Mouse (Mus musculus) left cerebral cortex, postnatal 25 days (tissue): Measurements from ENCODE around the gene Dnttip2. TPM values are rescaled to one million over a fixed set of nuclear protein-coding genes. Genes with fewer than 3 reads are reported as not detected.
"Not testable (repeated sequence)": the region's sequence is repeated elsewhere in the genome, so short reads cannot be mapped to it uniquely, and the experiment has no call there.

ENCODE experiments used
- DNase-seq, 2 experiments: peaks; one replicate each; pipeline ENCODE4 v3.0.0; 2022; ENCODE audit warnings: low spot score in 2 of 2, mixed read lengths in 1 of 2
- intact Hi-C: fragments of 180-260 bp; cut with DNase I; formaldehyde crosslinking; loops from one replicate; pipeline ENCODE4 v1.15.1; 2025
- total RNA-seq, 2 experiments: library from RNA; stranded (reverse); gene quantifications; 2 replicates each; pipeline ENCODE4 v1.2.3; 2021

Gene Dnttip2
- total RNA-seq = 10 to 100 TPM; 27.1 to 30.3 TPM

DNA sequence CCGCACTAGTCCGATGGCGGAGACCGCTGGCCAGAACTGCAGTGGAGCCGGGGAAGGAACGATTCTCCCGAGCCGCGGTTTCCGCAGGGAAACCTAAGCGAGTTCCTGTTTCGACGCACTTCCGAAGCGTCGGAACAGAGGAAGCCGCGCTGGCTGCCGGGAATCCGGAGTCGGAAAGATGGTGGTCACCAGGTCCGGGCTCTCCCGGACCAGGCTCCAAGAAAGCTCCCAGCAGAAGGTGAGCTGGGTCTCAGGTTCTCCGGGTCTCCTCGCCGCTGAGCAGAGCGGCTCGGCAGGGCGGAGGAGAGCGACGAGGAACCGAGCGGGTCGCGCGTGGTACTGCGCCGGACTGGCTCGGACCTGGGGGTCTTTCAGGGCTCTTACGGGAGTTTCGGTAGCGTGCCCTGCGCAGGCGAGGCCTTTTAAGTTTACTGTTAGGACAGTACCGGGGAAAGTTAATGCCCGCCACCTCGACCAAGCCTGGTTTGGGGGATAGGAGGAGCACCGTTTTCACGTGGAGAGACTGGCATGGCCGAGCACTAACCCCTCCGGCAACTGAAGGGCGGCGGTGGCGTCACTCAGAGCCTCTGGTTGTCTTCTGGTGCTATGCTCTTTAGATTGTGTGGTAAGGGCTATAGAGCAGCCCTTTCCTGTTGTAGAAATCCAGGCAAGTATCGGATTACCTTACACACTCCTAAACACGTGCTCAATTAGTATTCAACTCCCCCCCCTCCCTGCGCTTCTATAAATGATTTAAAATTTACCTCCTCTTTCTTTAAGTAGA, at the start of gene Dnttip2:
TSS of gene Dnttip2 (plus strand) at position 148 of the 784 bp plus-strand sequence.
- DNase-seq = peak; percentile 90 to 94
- intact Hi-C loops = loop anchor here (2.0 to 10.0 kb wide), 3 partner anchors 18 to 390 kb away; partner anchors contain the start of gene Gclm

DNA sequence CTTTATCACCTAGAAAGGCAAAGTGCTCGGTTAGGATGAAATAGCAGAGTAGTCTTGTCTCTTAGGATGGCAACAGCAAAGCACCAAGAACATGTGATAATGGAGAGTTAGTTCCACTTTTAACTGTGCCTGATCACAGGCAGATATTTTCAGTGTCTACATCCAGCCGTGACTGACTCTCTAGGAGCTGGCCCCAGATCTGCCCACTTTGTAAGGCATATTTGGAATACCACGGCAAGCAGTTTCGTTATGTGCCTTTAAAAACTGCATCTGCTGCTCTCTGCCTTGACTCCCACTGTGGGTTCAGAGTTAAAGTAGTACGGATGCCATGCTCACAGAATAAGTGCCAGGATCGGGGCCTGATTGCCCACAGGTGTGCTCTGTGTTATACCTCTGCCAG, 47.2 kb upstream of the Dnttip2 start:
- intact Hi-C loops = loop anchor here (2.0 kb wide), 1 partner anchor 14 kb away; no protein-coding TSS in a partner anchor
- not testable (repeated sequence) for DNase-seq

DNA sequence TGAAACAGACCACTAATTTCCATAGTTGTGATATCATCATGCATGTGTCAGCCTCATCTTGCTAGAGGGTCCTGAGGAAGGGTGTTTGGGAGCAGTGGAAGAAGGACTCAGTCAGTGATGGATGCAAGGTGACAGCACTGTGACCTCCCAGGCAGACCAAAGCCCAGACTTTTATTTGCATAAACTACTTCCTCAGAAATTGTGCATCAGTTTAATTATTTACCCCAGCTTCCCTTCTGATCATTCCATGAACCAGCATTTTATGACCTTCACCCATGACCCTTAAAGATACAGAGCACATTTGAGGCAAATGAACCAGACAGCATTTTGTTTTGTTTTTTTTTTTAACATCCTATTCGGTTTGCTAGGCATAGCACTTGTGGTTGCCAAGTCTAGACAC, 38.4 kb upstream of the Dnttip2 start:
- no peak for DNase-seq
- intact Hi-C loops = no loop called here

DNA sequence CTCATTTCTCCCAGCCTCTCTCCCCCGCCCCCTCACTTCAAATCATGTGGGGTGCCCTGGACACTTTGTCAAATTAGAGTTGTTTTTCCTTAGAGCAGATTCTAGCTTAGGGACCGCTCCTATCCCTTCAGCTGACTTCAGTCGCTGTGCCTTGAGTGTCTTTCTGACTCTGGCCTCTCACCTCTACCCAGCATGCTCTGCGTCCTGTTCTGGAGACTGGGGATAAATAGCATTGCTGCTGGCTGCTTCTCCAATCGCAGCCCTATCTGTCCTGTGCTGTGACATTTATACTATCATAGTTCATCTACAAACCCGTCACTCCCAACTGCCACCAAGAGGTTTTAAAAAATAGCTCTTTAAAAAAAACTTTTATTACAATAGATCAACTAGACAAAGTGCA, 31.3 kb upstream of the Dnttip2 start:
- no peak for DNase-seq
- intact Hi-C loops = loop anchor here (10.0 kb wide), 1 partner anchor 358 kb away; no protein-coding TSS in a partner anchor

DNA sequence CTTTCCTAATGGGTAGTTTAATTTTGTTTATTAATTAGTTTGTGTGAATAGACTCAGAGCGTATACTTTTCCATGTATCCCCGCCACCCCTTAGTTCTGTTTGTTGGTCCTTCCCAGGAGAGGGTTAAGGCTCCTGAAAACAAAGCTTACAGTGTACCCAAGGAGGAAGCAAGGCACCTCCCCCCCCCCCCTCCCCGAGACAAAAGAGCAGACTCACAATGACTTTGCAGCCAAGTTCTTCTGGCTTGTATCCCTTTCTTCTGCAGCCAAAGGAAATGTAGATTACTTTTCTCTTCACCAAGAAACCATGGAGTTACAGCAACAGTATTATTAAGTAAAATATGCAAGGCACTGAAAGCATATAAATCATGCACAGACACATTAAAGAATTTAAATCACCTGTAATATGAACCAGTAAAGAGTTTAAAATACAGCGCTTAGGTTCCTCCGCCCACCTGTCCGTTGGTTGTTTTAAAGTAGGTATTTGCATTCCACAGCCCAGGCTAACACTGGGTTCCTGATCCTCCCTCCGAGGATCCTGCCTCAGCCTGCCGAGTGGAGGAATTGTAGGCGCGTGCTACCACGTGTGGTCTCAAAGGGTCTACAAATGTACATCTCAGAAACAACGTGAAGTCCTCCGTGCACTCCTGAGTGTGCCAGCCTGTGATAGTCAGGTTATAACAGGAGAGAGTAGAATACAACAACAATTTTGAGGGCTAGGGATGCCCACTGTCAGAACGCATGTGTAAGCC, 30.6 kb upstream of the Dnttip2 start:
- intact Hi-C loops = loop anchor here (2.0 to 10.0 kb wide), 3 partner anchors 31 to 359 kb away; partner anchors contain the start of gene Dnttip2
- no peak for DNase-seq

DNA sequence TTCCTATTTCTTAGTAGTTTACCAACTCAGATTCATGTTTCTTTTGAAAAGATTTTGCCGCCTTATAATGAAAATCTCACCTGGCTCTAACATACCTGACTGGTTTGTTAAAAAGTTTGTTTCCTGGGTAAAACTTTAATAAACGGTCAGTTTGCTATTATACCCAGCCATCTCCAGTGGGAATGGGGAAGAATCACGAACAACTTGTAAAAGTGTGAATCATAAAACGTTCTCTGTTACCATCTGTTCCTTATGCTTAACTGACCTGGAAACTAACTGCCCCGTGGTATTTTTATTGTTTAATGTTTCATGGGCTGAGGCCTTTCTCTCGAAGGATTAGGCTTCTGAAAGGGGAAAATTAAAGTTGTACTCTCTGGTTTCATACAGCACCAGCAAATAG, 29.4 kb upstream of the Dnttip2 start:
- intact Hi-C loops = loop anchor here (2.0 to 10.0 kb wide), 3 partner anchors 30 to 360 kb away; partner anchors contain the start of gene Dnttip2
- DNase-seq = no peak

DNA sequence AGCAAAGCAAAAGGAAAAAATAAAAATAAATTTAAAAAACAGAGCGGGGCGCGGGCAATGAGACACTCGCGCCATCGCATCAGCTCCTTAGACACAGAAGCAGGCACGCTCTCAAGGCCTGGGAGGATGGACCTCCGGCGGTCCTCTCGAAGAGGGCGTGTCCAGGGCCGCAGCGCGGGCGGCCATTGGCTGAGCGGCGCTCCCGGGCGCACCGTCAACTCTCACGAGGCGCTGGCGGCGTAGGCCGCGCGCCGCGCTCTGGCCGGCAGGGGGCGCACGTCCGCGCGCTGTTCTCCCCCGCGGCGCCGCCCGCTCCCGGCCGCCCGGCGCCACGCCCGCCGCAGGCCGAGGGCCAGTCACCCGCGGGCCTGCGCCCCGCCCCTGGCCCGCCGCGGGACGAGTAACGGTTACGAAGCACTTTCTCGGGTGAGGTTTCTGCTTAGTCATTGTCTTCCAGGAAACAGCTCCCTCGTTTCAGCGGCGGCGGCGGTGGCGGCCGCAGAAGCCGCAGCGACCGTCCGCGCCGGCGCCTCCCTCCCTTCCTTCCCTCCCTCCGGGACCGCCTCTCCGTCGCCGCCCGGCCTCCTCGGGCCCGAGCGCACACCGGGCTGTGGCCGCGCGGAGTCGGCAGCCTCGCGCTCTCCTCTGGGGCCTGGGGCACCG, 28.8 kb upstream of the Dnttip2 start, which contains the start of gene Gclm:
TSS of gene Gclm (plus strand) at position 343 of the 663 bp plus-strand sequence.
- intact Hi-C loops = loop anchor here (2.0 to 10.0 kb wide), 3 partner anchors 29 to 361 kb away; partner anchors contain the start of gene Dnttip2
- DNase-seq = peak; percentile 95

DNA sequence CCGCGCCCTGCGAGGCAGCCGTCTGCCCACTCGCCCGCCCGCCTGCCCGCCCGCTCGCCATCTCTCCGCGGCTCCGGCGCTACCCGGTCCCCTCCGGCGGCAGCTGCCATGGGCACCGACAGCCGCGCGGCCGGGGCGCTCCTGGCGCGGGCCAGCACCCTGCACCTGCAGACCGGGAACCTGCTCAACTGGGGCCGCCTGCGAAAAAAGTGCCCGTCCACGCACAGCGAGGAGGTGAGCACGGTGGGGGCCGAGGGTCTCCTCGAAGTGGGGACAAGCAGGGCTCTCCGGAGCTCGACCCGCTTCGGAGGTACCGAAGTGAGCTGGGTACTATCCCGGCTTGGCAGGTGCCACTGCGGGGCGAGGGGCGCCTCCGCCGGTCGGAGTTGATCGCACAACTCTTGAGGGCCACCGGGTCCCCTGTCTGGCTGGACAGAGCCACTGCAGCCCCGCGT, 28.3 kb upstream of the Dnttip2 start:
- intact Hi-C loops = loop anchor here (2.0 to 10.0 kb wide), 3 partner anchors 29 to 361 kb away; partner anchors contain the start of gene Dnttip2
- DNase-seq = peak in 1 of 2 experiments; percentile 31

DNA sequence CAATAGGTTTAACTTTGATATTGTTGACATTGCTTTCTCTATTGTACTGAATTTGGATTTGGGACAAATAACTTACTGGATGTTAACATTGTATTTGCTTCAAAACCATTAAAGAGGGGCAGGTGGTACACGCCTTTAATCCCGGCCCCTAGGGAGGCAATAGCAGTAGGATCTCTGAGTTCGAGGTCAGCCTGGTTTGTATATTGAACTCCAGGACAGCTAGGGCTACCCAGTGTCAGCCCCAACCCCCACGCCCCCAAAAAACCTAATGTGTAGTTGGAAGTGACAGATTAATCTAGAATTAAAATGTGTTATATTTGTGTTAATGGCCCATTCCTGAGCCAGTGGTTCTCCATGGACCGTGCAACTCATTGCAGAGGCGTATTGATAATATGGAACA, 27.8 kb upstream of the Dnttip2 start:
- DNase-seq = no peak
- intact Hi-C loops = loop anchor here (10.0 kb wide), 1 partner anchor 362 kb away; no protein-coding TSS in a partner anchor

DNA sequence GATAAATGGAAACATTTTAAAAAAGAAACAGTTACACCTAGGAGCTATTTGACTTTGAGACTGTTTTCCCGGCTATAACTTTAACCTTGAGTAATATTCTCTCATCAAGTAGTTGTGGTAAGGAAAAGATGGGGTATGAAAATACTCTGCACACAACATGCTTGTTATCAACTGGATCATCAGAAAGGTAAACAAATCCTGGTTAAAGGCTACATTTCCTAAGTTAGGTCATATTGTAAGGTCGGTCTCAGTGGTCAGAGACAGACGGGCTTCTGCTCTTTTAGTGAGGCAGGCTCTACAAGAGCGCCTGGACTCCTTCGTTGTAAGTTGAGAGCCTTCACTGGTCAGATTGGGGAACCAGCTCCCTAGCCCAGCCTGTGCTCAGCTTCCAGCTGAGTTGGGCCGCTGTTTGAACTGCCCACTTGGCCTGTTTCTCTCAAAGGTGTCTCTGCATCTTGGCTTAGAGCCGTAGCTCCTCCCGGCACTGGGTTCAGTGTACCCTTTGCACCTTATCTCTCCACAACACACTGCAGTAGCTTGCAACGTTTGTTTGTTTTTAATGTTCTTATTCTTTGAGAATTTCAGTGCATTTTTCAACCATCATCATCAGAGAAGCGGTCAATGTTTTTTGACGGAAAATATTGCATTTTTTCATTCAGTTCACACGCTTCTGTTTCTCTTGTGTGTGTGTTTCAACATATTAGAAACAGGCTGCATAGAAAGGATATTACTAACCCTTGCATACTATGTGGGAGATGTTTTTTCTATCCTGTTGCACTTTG, 27.0 kb upstream of the Dnttip2 start:
- intact Hi-C loops = loop anchor here (10.0 kb wide), 1 partner anchor 362 kb away; no protein-coding TSS in a partner anchor
- no peak for DNase-seq

DNA sequence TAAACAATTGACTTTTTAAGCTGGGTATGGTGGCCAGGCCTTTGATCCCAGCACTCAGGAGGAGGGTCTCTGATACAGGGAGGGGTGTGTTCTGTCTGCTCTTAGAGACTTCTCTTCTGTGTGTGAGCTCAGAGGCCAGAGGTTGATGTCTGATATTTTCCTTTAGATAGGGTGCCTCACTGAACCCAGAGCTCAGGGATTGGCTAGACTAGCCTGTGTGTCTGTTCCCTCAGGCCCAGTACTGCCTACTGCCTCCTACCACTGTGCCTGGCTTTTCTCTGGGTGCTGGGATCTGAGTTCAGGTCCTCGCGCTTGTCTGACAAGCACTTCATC, 26.5 kb upstream of the Dnttip2 start:
- intact Hi-C loops = loop anchor here (10.0 kb wide), 1 partner anchor 363 kb away; no protein-coding TSS in a partner anchor
- no peak for DNase-seq

DNA sequence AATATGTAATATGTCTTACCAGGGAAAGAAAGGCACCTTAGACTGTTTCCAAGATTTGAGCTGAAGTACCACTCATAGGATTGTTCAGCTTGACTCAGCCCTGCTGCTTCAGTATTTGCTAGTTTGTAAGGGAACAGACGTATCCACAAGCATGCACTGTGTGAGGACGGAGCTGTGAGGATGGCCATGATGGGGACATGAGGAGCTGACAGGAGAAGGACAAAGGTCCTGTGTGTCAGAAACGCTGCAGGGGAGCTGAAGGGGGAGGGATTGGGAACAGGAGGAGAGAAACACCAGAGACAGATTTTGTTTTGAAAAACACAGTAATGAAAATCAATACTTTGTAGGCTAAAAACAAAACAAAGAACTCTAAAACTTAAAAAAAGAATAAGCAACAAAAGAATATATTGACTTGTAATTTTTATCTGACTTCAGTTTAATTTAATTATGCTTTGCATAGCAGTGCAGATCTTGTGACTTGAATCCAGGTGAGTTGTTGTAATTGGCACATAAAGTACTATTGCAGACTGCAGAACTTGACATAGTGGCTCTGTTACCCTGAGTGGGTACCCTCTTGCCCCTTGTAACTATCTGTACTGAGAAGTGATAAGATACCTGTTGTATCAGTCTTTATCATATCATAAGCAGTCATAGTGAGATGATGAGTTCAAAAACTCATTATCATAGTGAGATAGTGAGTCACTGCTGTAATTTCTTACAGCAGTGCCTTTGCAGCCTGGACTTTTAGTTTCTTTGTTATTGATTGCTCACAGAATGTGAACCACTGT, 21.5 kb upstream of the Dnttip2 start:
- intact Hi-C loops = no loop called here
- DNase-seq = no peak

DNA sequence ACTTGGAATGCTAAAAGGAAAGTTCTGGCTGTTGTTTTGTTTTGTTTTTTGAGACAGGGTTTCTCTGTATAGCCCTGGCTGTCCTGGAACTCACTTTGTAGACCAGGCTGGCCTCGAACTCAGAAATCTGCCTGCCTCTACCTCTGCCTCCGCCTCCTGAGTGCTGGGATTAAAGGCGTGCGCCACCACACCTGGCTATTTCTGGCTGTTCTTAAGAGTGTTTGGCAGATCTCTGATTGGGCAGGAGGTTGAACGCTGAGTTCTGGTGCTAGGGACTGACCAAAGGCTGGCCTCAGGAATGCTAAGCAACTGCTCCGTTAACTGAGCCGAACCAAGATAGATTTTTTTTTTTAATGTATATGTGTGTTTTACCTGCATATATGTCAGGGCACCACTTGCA, 20.1 kb upstream of the Dnttip2 start:
- intact Hi-C loops, DNase-seq: not testable (repeated sequence)

DNA sequence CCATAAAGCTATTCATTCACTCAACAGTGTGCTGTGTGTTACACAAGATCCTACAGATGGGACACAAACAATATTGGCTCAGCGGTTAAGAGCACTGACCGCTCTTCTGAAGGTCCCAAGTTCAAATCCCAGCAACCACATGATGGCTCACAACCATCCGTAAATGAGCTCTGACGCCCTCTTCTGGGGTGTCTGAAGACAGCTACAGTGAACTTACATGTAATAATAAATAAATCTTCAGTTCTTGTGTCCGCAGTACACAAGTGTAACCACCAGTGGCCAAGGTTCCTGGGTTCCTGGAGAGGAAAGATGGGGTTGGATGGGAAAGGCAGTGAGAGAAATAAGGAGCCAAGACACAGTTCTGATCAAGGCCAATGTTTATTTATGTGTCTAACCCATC, 4.2 kb upstream of the Dnttip2 start:
- intact Hi-C loops = loop anchor here (10.0 kb wide), 1 partner anchor 385 kb away; no protein-coding TSS in a partner anchor
- DNase-seq = no peak

DNA sequence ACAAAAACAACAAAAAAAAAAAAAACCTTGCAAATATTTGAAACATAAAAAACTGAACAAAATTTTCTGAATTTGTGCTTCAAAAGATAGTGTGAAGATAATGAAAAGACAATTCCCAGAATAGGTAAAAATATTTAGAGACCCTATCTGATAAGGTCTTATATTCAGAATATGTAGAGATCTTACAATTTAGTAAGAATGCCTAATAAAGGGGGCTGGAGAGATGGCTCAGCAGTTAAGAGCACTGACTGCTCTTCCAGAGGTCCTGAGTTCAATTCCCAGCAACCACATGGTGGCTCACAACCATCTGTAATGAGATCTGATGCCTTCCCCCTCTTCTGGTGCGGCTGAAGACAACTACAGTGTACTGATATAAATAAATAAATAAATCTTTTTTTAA, 1.6 kb upstream of the Dnttip2 start:
- DNase-seq = not testable (repeated sequence)
- intact Hi-C loops = loop anchor here (10.0 kb wide), 1 partner anchor 388 kb away; no protein-coding TSS in a partner anchor

DNA sequence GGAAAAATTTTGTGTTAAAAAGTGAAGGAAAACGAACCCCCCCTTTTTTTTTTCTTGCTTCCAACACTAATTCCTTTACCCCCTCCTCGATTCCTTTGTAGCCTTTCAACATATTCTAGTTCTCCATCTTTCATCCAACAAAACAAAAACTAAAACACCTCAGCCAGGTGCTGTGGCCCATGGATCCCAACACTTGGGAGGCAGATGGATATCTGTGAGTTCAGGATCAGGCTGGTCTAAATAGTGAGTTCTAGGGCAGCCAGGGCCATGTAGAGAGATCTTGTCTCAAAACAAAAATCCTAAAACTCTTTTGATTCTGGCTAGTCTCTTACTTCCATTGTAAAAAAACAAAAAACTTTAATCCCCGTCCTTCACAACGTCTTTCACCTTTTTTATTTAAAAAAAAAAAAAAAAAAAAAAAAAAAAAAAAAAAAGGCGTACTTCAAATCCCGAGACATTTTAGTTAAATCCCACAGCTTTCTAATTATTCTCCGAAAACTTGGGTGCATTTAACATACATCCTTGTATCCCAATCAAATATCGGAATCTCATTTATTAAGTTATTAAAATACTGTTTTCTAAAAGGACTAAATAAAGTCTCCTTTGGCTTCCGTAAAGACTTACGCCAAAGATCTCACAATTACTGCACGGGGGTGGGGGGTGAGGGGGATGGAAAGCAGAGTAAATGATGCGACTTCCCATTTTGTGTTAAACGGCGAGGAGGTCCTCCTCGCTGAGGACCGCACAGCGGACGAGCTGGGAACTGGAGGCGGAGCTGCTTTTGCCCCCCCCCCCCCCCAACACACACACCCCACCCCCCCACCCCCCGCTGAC, 564 bp upstream of the Dnttip2 start:
- DNase-seq = no peak
- intact Hi-C loops = loop anchor here (2.0 to 10.0 kb wide), 3 partner anchors 19 to 389 kb away; partner anchors contain the start of gene Gclm

DNA sequence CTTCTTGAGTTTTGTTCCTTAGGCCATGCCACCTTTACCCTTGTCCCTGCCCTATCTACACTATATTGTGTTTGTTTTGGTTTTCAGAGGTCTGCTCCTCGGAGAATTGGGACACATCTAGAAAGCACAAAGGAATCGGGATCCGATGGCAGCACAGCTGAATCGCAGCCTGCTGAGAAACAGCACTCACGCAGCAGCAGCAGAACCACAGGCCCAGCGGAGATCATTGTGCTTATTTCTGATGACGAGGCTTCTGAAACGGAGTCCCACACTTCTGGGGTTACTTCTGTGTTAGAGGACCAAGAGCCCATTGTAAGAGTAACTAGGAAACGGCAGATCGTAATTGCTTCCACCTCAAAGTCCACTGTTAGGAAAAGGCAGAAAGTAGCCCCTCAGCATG, 923 bp downstream of the Dnttip2 start:
- no peak for DNase-seq
- intact Hi-C loops = loop anchor here (2.0 to 10.0 kb wide), 3 partner anchors 18 to 390 kb away; partner anchors contain the start of gene Gclm
